Mouse (Mus musculus): ENCODE data around the gene Ptov1. TPM values are rescaled to one million over a fixed set of nuclear protein-coding genes. Genes with fewer than 3 reads are reported as not detected.

The Ptov1 gene
- total RNA-seq, 2 experiments from 2014 or later: 126 to 137 TPM

- Histone ChIP-seq H3K27ac (peak overlapping the region; percentile 99; the same call in 1 of the 2 replicates), H3K4me3 (no peak overlapping the region)
- DNase-seq: peak; percentile 24
- intact Hi-C loops (cut with DNase I): no loop called here
- TF ChIP-seq CTCF (IDR thresholded peaks at IDR 0.05): no peak
Observed at GRCm38 (mm10) chr7:44863982-44864494, 5.5 kb downstream of the Ptov1 start.

- Histone ChIP-seq H3K27ac (no peak overlapping the region), H3K4me3 (no peak overlapping the region)
- intact Hi-C loops (cut with DNase I): no loop called here
- DNase-seq: peak; percentile 22
- no peak for TF ChIP-seq CTCF (IDR thresholded peaks at IDR 0.05)
Observed at GRCm38 (mm10) chr7:44863210-44863609, 6.4 kb downstream of the Ptov1 start.

GRCm38 (mm10) chr7:44862434-44862833, 7.2 kb downstream of the Ptov1 start:
- intact Hi-C loops (cut with DNase I): no loop called here
- no peak overlapping the region for H3K4me3 ChIP-seq
- no peak for TF ChIP-seq CTCF (IDR thresholded peaks at IDR 0.05)

GRCm38 (mm10) chr7:44861429-44861816, 8.2 kb downstream of the Ptov1 start:
- DNase-seq: peak; percentile 32
- intact Hi-C loops (cut with DNase I): no loop called here
- TF ChIP-seq CTCF (IDR thresholded peaks at IDR 0.05): no peak
- H3K27ac ChIP-seq: peak overlapping the region; percentile 40; the same call in 1 of the 2 replicates
- H3K4me3 ChIP-seq: no peak overlapping the region

More at GRCm38 (mm10) chr7:44862434-44862833, 7.2 kb downstream of the Ptov1 start:
- H3K27ac ChIP-seq: no peak overlapping the region
- DNase-seq: peak; percentile 36

GRCm38 (mm10) chr7:44860576-44861428, 8.8 kb downstream of the Ptov1 start:
- DNase-seq: peak; percentile 83
- Histone ChIP-seq H3K27ac (peak overlapping the region; percentile 40; the same call in 1 of the 2 replicates), H3K4me3 (no peak overlapping the region)
- intact Hi-C loops (cut with DNase I): no loop called here
- peak; percentile 93; the same call in 1 of the 2 replicates for TF ChIP-seq CTCF (IDR thresholded peaks at IDR 0.05)

GRCm38 (mm10) chr7:44859896-44860295, 9.7 kb downstream of the Ptov1 start:
- intact Hi-C loops (cut with DNase I): no loop called here
- H3K27ac ChIP-seq: no peak overlapping the region
- H3K4me3 ChIP-seq: no peak overlapping the region
- peak; percentile 41 for DNase-seq
- no peak for TF ChIP-seq CTCF (IDR thresholded peaks at IDR 0.05)

- H3K27ac ChIP-seq: peak overlapping the region; percentile 92
- intact Hi-C loops (cut with DNase I): no loop called here
- H3K4me3 ChIP-seq: peak overlapping the region; percentile 98
- no peak for TF ChIP-seq CTCF (IDR thresholded peaks at IDR 0.05)
- DNase-seq: peak; percentile 46
Observed at GRCm38 (mm10) chr7:44857905-44858304, 11.7 kb downstream of the Ptov1 start.

- no peak; the same call in 1 of the 2 replicates for TF ChIP-seq CTCF (IDR thresholded peaks at IDR 0.05)
Observed at GRCm38 (mm10) chr7:44857042-44857552, 12.5 kb downstream of the Ptov1 start, which contains the start of gene Pnkp. Gene Pnkp, plus strand, starts transcription at chr7:44857139.

GRCm38 (mm10) chr7:44856265-44856916, 13.2 kb downstream of the Ptov1 start:
- Histone ChIP-seq H3K4me3 (peak overlapping the region; percentile 98), H3K27ac (peak overlapping the region; percentile 92)
- no peak for DNase-seq
- intact Hi-C loops (cut with DNase I): no loop called here
- TF ChIP-seq CTCF (IDR thresholded peaks at IDR 0.05): no peak

More at GRCm38 (mm10) chr7:44857042-44857552, 12.5 kb downstream of the Ptov1 start, which contains the start of gene Pnkp:
- DNase-seq: peak; percentile 87
- intact Hi-C loops (cut with DNase I): no loop called here
- H3K4me3 ChIP-seq: peak within 1 kb of the TSS; percentile 98
- peak within 1 kb of the TSS; percentile 92 for H3K27ac ChIP-seq

- TF ChIP-seq CTCF (IDR thresholded peaks at IDR 0.05): peak; percentile 36
- no peak for DNase-seq
- H3K27ac ChIP-seq: peak overlapping the region; percentile 92
- intact Hi-C loops (cut with DNase I): no loop called here
- peak overlapping the region; percentile 80 for H3K4me3 ChIP-seq
Observed at GRCm38 (mm10) chr7:44855036-44855435, 14.6 kb downstream of the Ptov1 start.

GRCm38 (mm10) chr7:44854356-44855031, 15.1 kb downstream of the Ptov1 start:
- Histone ChIP-seq H3K27ac (peak overlapping the region; percentile 92), H3K4me3 (peak overlapping the region; percentile 80)
- intact Hi-C loops (cut with DNase I): no loop called here
- DNase-seq: peak; percentile 91
- TF ChIP-seq CTCF (IDR thresholded peaks at IDR 0.05): no peak

Measured in gastrocnemius, adult 2 months (tissue).